Mouse (Mus musculus): ENCODE data around the gene P4ha2.

DNA sequence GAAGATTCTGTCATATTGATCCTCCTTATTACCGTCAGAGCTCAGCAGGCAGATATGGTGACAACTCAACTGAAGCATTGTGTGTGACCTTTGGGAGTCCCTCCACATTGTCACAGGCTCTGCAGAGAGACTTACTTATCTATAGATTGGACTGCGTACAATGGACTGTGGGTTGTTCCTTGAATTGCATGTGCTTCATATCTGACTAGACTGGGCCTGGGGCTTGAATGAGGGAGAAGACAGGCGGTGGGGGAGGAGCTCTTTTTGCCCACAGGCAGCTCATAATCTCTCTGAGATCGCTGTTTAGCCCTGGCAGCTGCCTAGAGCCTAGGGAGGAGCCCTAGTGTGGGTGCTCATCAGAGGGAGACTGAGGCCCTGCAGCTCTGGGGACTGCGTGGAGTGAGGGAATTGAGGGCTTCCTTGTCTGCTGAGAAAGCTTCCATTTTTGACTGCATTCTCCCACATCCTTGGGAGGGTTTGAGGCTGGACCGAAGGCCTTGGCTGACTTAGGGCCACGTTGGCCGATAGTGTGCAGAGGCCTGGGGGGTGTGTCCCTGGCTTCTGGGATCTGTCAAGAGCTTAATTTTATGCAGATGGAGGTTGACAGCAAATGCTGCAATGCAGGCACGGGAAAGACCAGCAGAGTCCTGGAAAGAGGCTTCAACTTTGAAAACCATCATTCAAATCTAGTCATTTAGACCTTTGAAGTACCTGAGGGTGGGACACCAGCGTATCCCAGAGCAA is 3.0 kb downstream of the P4ha2 start:
- TF ChIP-seq FLI1 (IDR thresholded peaks at IDR 0.05; ENCODE audit: low read length) (no peak), GATA1 (IDR thresholded peaks at IDR 0.05; ENCODE audit: borderline replicate concordance, low read length) (no peak)

All from megakaryocyte, embryonic 14.5 days (primary cell).